Mouse (Mus musculus) ovary, adult 18-20 months (tissue): ENCODE measurements around the gene Cyp4a12b.
"Not testable (repeated sequence)": the region's sequence is repeated elsewhere in the genome, so short reads cannot be mapped to it uniquely, and the experiment has no call there.

Experiments used
- DNase-seq: peaks from one replicate; pipeline ENCODE4 v3.0.0; 2022; ENCODE audit warnings: low spot score, mixed read lengths

Cyp4a12b gene

GRCm38 (mm10) chr4:115411324-115411723 lies at the start of gene Cyp4a12b:
Gene Cyp4a12b (plus strand): TSS chr4:115411624.
- not testable (repeated sequence) for DNase-seq

DNA sequence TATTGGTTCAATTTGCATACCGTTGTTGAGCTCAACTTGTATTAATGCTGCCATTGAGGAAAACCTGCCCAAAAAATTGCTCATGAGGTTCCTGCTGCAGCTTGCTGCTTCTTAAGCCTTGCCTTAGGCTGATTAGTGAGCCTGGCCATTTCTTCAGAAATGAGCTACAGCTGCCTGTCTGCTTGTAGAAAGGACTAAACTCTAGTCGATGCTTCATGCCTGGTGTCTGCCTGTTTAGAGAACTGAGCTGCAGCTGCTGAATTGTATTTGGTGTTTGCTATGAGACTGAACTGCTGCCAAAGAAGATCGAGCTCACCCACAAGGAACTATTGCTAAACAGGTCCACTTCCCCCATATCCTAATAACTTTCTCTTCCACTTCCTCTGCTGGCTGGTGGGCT lies 45.8 kb upstream of the Cyp4a12b start:
- DNase-seq, result not testable (repeated sequence)

GRCm38 (mm10) chr4:115368067-115368466 lies 43.4 kb upstream of the Cyp4a12b start:
- not testable (repeated sequence) for DNase-seq

- DNase-seq, result not testable (repeated sequence)
These were observed 15.2 kb upstream of the Cyp4a12b start for GRCm38 (mm10) chr4:115396256-115396655.

DNA sequence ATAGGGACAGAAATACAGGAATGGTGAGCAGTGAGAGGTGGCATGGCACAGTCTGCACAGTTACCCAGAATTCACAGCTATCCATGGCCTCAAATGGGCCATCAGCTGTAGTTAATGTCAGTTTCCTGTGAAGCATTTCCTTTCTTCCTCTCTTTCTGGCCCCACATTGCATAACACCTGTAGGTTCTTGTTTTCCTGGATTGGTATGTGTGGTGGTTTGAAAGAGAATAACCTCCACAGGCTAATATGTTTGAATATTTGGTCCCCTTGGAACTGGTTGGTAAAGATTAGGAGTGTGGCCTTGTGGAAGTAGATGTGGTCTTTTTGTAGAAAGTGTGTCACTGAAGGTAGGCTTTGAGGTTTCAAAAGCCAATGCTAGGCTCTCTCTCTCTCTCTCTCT lies 14.5 kb upstream of the Cyp4a12b start:
- DNase-seq, result not testable (repeated sequence)

DNA sequence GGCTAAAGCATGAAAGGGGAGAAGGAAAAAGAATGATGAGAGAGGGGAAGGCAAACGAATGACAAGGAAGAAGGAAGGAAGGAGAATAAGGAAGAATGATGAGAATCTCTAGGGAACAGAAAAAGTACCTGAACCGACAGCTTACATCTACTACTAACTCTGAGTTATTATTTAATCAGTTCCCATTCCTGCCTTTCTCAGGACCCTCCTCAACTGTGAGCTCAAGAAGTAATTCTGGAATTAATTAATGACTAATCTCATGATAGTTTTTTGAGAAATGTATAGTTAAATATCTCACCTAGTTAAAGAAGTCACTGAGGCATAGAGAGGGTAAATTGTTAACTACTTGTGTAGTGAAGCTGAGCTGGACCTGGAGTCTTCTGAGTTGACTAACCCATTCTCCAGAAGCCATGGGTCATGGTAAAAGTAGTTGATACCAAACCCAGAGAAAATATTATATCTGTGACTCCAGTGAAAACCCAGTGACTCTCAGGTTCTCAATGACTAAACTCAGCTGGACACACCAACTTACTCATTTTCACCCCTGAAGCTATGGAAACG lies 39.2 kb downstream of the Cyp4a12b start:
- DNase-seq, result no peak

DNA sequence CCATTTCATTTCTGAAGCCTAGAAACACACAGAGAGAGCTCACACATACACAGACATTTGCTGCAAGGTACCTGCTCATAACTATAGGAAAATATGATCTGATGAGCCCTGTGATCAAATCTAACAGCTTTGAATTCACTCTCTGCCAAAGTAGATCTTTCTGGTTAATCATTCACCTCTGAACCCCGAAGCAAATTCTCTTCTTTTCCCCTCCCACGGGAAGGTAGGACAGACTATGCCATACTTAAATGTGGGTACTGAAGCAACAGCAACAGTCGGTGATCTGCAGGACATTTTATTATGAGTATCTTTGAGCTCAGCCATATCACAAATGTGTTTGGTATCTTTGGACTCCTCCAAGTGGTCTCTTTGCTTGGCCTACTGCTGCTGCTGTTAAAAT lies 40.9 kb downstream of the Cyp4a12b start, which contains the start of gene Cyp4a30b:
Gene Cyp4a30b, plus strand, starts transcription at position 301 of the 400 bp plus-strand sequence.
- DNase-seq, result no peak

DNA sequence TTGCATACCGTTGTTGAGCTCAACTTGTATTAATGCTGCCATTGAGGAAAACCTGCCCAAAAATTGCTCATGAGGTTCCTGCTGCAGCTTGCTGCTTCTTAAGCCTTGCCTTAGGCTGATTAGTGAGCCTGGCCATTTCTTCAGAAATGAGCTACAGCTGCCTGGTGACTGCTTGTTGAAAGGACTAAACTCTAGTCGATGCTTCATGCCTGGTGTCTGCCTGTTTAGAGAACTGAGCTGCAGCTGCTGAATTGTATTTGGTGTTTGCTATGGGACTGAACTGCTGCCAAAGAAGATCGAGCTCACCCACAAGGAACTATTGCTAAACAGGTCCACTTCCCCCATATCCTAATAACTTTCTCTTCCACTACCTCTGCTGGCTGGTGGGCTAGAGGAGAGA lies 62.2 kb downstream of the Cyp4a12b start:
- not testable (repeated sequence) for DNase-seq

DNA sequence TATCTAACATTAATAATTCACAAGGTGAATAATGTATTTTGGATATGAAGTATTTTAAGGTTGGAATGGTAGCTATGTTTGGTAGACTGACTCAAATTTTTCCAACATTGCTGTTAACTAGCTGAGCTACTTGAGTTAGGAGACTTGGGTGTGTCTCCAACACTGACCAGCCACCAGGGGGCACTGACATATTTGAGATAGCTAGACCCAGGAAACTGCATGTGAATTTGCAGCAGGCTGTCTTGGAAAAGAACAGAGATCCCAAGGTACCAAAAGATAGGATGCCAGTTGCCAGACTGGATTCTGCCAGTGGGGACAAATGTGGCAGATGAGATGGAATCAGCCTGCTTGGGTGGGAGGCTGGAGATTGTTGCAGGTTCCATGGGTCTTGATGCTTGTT lies 64.6 kb downstream of the Cyp4a12b start:
- DNase-seq, result peak; percentile 26

DNA sequence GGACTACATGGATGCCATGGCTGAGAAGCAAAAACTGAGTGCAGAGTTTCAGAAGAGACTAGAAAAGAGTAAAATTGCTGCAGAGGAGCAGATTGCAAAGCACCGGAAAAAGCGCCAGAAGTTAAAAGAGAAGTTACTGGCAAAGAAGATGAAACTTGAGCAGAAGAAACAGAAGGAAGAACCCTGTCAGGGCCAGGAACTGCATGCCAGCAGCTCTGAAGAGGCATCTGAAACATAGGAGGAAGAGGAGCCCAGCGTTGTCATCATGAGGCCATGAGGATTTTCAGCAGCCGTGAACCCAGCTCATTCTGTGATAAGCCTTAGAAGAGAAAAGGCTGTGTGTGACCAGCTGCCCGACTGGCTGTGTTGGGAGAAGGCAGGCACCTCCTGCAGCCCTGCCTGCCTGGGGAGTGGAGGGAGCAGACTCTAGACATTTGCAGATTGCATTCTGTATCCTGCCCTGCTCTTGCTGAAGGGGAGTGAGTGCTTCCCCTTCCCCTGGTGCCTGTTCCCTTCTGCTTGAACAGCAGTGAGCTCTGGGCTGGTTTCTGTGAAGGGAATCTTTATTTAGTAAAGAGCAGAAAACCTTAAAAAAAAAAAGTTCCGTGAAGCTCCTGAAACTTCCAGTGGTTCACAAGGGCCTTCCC lies 69.7 kb downstream of the Cyp4a12b start:
- DNase-seq, result no peak
